Mouse (Mus musculus) embryonic facial prominence, embryonic 10.5 days (tissue): ENCODE measurements around the gene Qrfpr. TPM values are rescaled to one million over a fixed set of nuclear protein-coding genes. Genes with fewer than 3 reads are reported as not detected.
A peak's percentile ranks its signal among the peaks of the same experiment; 100 is the strongest.

Experiments
- DNase-seq: peaks from one replicate; pipeline ENCODE4 v3.0.0-alpha.2; 2017; ENCODE audit warnings: low spot score
- H3K27ac ChIP-seq: fragments of 300-500 bp; sonication (generic); replicated peaks from 2 replicates; pipeline ENCODE4 v1.5.1; 2016; ENCODE audit warnings: mild to moderate bottlenecking
- H3K27me3 ChIP-seq: fragments of 300-500 bp; sonication (generic); replicated peaks from 2 replicates; pipeline ENCODE4 v1.6.1; 2016; ENCODE audit warnings: low read depth, mild to moderate bottlenecking; ENCODE audit not compliant: poor library complexity, severe bottlenecking
- H3K36me3 ChIP-seq: fragments of 300-500 bp; sonication (generic); replicated peaks from 2 replicates; pipeline ENCODE4 v1.6.1; 2016; ENCODE audit warnings: mild to moderate bottlenecking, moderate library complexity
- H3K4me1 ChIP-seq: fragments of 300-500 bp; sonication (generic); 2 replicates; pipeline ENCODE4 v1.6.1; 2016
- H3K4me3 ChIP-seq: fragments of 300-500 bp; sonication (generic); 2 replicates; pipeline ENCODE4 v1.5.1; 2016; ENCODE audit warnings: mild to moderate bottlenecking, moderate library complexity
- H3K9me3 ChIP-seq: fragments of 300-500 bp; sonication (generic); 2 replicates; pipeline ENCODE4 v1.6.1; 2016; ENCODE audit warnings: mild to moderate bottlenecking
- WGBS: fragments of 180-500 bp; shearing (Covaris S2); methylation state at CpG from one replicate; pipeline ENCODE4 v1.1.7; 2016; 5-methylcytosine and 5-hydroxymethylcytosine counted together
- polyA plus RNA-seq: library from polyadenylated mRNA; unstranded; fragments of >200 nt; fragmentation: Nextera tagmentation; extraction: Ambion mirVana; gene quantifications from 2 replicates; pipeline ENCODE4 v1.2.1, GENCODE M21; 2016

Qrfpr gene
- polyA plus RNA-seq, 1 experiment from 2014 or later: not detected

DNA sequence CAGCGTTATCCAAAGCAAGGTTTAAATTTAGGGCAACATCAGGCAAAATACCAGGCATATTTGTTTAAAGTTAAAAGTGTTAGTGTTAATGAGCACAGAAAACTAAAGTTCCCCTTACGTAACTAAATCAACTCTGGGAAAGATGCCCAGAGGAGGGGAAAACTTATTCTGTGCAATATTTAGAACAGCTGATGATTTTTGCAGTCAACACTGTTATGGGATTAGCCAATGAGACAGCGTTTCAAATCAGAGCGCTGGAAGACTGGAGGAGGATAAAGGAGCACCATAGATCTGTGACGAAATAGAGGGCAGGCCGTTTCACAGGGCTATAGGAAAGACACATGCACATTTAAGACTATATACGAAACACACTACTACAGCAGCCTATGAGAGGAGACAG, 19.2 kb downstream of the Qrfpr start:
- Histone ChIP-seq H3K9me3 (no peaks in the 10 kb centered on the region), H3K27me3 (no peaks in the 10 kb centered on the region), H3K27ac (no peak overlapping the region), H3K4me3 (no peak overlapping the region), H3K36me3 (no peaks in the 10 kb centered on the region), H3K4me1 (no peaks in the 10 kb centered on the region)
- 90% methylated on average over 7 of the region's 7 CpGs for WGBS
- DNase-seq: no peak

DNA sequence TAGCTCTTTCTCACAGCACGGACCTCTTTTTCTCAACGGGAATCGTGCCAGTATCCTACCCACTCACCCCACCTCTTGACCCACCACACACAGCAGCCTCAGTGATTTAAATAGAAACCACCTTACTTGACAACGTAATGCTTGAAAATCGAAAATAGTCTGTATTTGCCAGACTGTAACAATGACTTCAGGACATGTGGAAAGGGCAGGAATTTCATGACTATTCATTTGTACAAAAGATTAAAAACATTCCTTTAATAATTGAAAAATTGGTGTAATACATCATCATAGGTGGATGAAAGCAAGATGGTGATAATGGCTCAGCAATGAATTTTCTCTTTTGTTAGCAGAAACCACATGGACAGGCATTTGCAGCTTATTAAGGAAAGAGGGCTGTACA, 21.0 kb downstream of the Qrfpr start:
- H3K27me3 ChIP-seq: no peaks in the 10 kb centered on the region
- no peak overlapping the region for H3K27ac ChIP-seq
- no peak for DNase-seq
- no peaks in the 10 kb centered on the region for H3K36me3 ChIP-seq
- no peaks in the 10 kb centered on the region for H3K9me3 ChIP-seq
- H3K4me3 ChIP-seq: no peak overlapping the region
- WGBS: 77% methylated on average over 5 of the region's 5 CpGs
- H3K4me1 ChIP-seq: no peaks in the 10 kb centered on the region

GRCm38 (mm10) chr3:36189243-36189642, 32.9 kb downstream of the Qrfpr start:
- Histone ChIP-seq H3K27ac (no peak overlapping the region), H3K36me3 (no peaks in the 10 kb centered on the region), H3K4me1 (no peaks in the 10 kb centered on the region), H3K9me3 (no peaks in the 10 kb centered on the region), H3K4me3 (no peak overlapping the region), H3K27me3 (no peaks in the 10 kb centered on the region)
- WGBS: 91% methylated on average over 8 of the region's 8 CpGs
- DNase-seq: no peak

- no peaks in the 10 kb centered on the region for H3K4me1 ChIP-seq
- H3K27ac ChIP-seq: no peak overlapping the region
- no peaks in the 10 kb centered on the region for H3K36me3 ChIP-seq
- WGBS: 81% methylated on average over 4 of the region's 4 CpGs
- H3K27me3 ChIP-seq: no peaks in the 10 kb centered on the region
- H3K9me3 ChIP-seq: no peaks in the 10 kb centered on the region
- no peak overlapping the region for H3K4me3 ChIP-seq
- DNase-seq: no peak
Measured at GRCm38 (mm10) chr3:36186510-36186909, 35.6 kb downstream of the Qrfpr start.

GRCm38 (mm10) chr3:36181519-36181918, 40.6 kb downstream of the Qrfpr start:
- H3K9me3 ChIP-seq: no peaks in the 10 kb centered on the region
- no peaks in the 10 kb centered on the region for H3K36me3 ChIP-seq
- no peak overlapping the region for H3K27ac ChIP-seq
- H3K4me1 ChIP-seq: no peaks in the 10 kb centered on the region
- no peaks in the 10 kb centered on the region for H3K27me3 ChIP-seq
- DNase-seq: peak; percentile 57
- WGBS: 11% methylated on average over 4 of the region's 4 CpGs
- no peak overlapping the region for H3K4me3 ChIP-seq

DNA sequence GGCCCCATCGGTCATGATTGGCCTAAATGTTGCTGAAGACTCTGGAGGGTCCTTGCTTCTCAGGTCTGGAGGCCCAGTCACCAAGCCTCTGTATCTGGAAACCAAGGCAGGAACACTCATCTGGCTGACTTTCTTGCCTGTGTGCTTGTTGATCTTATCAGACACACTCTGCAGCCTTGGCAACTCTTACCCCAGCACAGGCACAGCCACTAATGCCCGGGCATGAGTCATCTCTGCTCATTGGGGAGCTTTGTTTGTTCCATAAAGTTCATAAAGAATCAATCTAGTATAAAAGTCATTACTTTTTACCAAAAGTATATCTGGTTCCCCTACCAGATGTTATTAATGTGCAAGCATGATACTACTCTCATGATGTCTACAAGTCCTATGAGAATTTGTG, 48.4 kb downstream of the Qrfpr start:
- Histone ChIP-seq H3K4me3 (no peak overlapping the region), H3K4me1 (peaks cover 6% of the 10 kb centered on the region; the same call in 1 of the 2 replicates), H3K27ac (no peak overlapping the region), H3K36me3 (peaks cover 10% of the 10 kb centered on the region), H3K27me3 (no peaks in the 10 kb centered on the region), H3K9me3 (no peaks in the 10 kb centered on the region)
- 93% methylated on average over 2 of the region's 2 CpGs for WGBS
- no peak for DNase-seq

GRCm38 (mm10) chr3:36171348-36171747, 50.8 kb downstream of the Qrfpr start:
- Histone ChIP-seq H3K9me3 (no peaks in the 10 kb centered on the region), H3K36me3 (peaks cover 33% of the 10 kb centered on the region), H3K4me3 (no peak overlapping the region), H3K27me3 (no peaks in the 10 kb centered on the region), H3K27ac (no peak overlapping the region), H3K4me1 (peaks cover 6% of the 10 kb centered on the region; the same call in 1 of the 2 replicates)
- WGBS: 88% methylated on average over 1 of the region's 1 CpGs
- DNase-seq: no peak

DNA sequence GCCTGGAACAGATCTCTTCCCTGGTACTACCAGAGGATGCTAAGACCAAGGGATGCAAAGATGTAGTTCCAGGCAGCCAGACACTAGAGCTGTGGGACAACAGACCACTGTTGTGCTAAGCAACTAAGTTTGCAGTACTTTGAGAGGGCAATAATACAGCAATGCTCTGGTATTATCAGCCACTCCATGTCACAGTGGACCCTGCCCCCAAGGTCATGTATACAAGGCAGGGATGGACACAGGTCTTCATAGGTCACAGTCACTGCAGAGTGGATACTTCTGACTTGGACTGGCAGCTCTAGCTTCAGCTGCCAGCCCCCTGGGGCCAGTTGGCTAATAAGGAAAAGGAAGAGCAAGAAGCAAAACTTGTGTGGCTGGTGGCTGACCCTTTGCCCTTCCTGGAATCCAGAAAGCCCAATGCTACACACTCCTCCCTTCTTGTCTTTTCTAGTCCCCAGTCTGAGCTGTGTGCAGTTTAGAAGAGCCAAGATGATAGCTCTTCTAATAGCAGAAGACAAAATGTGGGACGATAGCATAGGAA, 51.4 kb downstream of the Qrfpr start:
- peaks cover 39% of the 10 kb centered on the region for H3K36me3 ChIP-seq
- peaks cover 3% of the 10 kb centered on the region; the same call in 1 of the 2 replicates for H3K9me3 ChIP-seq
- no peak for DNase-seq
- H3K27ac ChIP-seq: no peak overlapping the region
- H3K27me3 ChIP-seq: no peaks in the 10 kb centered on the region
- H3K4me3 ChIP-seq: no peak overlapping the region
- H3K4me1 ChIP-seq: peaks cover 6% of the 10 kb centered on the region; the same call in 1 of the 2 replicates
- 86% methylated on average over 1 of the region's 1 CpGs for WGBS

DNA sequence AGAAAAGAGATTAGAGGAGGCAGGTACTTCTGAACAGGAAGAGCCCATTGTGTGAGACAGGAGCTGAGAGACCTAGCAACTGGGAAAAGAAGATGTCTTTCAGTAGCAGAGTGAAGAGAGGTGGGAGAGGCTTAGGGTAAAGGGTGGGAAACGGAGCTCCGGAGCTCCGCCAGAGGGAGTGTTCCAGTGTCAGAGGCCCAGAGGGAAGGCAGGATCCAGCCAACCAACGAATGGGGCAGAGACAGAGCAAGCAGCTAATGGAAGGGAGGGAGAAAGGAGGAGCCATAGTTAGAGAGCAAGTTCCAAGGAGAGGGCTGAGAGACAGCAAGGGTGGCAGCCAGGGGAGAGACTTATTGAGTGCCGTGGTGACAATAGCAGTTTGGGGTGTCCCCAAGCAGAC, 66.8 kb downstream of the Qrfpr start:
- 26% methylated on average over 5 of the region's 5 CpGs for WGBS
- H3K27me3 ChIP-seq: no peaks in the 10 kb centered on the region
- no peak for DNase-seq
- H3K4me1 ChIP-seq: peaks cover 24% of the 10 kb centered on the region
- H3K27ac ChIP-seq: no peak overlapping the region
- H3K36me3 ChIP-seq: peaks cover 14% of the 10 kb centered on the region
- H3K4me3 ChIP-seq: no peak overlapping the region
- peaks cover 9% of the 10 kb centered on the region; the same call in 1 of the 2 replicates for H3K9me3 ChIP-seq

DNA sequence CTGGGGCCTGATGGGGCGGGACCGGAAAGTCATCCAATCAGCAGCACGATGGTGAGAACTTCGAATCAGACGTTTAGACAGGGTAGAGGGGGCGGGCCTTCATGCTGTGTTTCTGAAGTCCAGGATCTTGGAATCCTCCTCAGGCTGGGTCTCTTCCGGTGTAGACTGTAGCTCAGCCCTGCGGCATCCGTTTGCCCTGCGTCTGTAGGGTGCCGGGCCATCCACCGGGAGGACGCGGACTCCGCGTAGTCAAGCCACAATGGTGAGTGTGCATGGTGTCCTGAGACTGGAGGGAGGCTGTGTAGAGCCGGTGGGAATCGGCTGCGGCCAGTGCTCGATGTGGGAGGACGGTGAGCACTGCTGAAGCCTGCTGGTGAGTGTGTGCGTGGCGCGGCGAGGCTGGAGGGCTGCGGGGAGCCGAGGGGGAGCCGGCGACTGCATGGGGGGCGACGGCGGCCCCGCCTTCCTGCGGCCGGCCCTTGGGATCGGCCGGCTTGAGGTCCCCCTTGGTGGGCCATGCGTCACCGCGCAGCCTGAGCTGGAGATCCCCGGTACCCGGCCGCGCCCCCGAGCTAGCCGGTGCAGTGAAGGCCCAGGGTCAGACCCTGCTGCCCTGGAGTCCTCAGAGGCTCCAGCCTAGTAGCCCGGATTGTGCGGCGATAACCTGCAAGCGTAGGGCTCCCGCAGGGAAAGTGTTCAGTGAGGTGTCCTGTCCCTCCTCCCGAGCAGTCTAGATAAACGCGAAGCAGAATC, 71.0 kb downstream of the Qrfpr start, which contains the start of gene D3Ertd254e:
TSS of gene D3Ertd254e (plus strand) at position 84 of the 753 bp plus-strand sequence.
- peak within 1 kb of the TSS; percentile 93 for H3K4me3 ChIP-seq

GRCm38 (mm10) chr3:36150537-36150933, 71.6 kb downstream of the Qrfpr start:
- Histone ChIP-seq H3K4me1 (peaks cover 23% of the 10 kb centered on the region), H3K4me3 (peak overlapping the region; percentile 93), H3K27me3 (no peaks in the 10 kb centered on the region), H3K27ac (peak overlapping the region; percentile 95; the same call in 1 of the 2 replicates), H3K36me3 (no peaks in the 10 kb centered on the region), H3K9me3 (no peaks in the 10 kb centered on the region)
- 2% methylated on average over 1 of the region's 1 CpGs for WGBS
- DNase-seq: no peak

More for the DNA sequence above, 71.0 kb downstream of the Qrfpr start, which contains the start of gene D3Ertd254e:
- Histone ChIP-seq H3K27me3 (no peaks in the 10 kb centered on the region), H3K9me3 (no peaks in the 10 kb centered on the region), H3K4me1 (peaks cover 24% of the 10 kb centered on the region), H3K27ac (peak within 1 kb of the TSS; percentile 95), H3K36me3 (no peaks in the 10 kb centered on the region)
- peak; percentile 92 for DNase-seq
- under 1% methylated on average over 54 of the region's 54 CpGs for WGBS

DNA sequence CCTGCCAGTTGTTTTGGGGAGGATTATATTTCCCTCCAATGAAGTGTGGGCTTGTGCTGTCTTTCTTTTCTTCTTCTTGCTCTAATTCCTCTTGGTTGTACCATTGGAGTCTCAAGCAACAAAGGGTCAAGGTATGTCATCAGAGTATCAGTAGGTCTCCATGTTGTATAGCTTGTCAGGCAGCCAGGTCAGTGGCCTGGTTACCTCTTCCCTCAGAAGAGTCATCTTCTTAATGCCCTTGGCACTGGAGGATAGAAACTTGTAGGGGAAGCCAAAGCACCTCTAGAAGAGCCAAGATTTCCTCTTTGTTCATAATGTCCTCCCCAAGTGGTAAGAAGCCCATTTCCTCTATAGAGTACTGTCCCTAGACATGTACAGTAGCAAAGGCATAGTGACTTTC, 83.1 kb downstream of the Qrfpr start:
- no peak for DNase-seq
- H3K27me3 ChIP-seq: no peaks in the 10 kb centered on the region
- H3K36me3 ChIP-seq: no peaks in the 10 kb centered on the region
- H3K9me3 ChIP-seq: peaks cover 2% of the 10 kb centered on the region; the same call in 1 of the 2 replicates
- no peaks in the 10 kb centered on the region for H3K4me1 ChIP-seq
- no peak overlapping the region for H3K4me3 ChIP-seq
- H3K27ac ChIP-seq: no peak overlapping the region

DNA sequence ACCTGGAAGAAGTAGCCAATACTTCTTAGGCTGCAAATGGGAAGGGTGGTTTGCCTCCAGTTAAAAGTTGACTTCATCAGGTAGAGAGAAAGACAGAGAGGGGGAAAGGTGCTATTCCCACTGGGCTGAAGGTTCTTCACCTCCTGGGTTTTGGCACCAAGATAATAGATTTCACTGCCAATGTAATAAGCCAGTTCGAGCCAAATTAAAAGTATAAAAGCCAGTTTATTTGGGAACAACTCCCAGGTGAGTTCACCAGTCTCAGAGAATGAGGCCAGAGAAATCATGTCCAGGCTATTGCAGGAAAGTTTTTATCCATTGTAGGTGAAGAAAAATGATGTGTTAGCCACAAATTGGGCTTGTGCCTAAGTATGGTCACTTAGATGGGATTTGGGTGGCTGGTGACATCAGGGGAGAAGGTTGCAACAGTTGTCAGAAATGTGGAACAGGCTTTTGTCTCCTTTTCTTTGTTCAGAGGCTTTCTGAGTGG, 83.9 kb downstream of the Qrfpr start:
- Histone ChIP-seq H3K4me3 (no peak overlapping the region), H3K36me3 (no peaks in the 10 kb centered on the region), H3K4me1 (no peaks in the 10 kb centered on the region), H3K27ac (no peak overlapping the region), H3K9me3 (peaks cover 2% of the 10 kb centered on the region; the same call in 1 of the 2 replicates), H3K27me3 (no peaks in the 10 kb centered on the region)
- DNase-seq: no peak
- WGBS: 86% methylated on average over 1 of the region's 1 CpGs
